Mouse (Mus musculus): ENCODE measurements around the gene Olfr1174-ps.

The Olfr1174-ps gene

DNA sequence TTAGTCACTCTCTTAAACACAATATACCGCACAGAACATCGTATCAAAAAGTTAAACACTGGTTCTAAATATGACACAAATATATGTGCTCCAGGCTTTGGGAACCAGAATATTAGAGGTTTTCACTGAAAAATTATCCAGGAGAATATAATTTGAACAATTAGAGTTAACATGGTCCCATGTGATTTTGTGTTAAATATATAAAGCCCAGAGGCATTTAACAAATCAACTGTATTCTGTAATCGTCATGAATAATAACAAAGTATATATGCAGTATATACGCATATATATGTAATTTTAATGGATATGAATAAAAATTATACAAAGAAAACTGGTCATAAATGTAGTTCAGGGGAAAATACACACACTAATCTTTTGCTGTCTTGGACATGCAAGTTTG is at the start of gene Olfr1174-ps:
Gene Olfr1174-ps, minus strand, starts transcription at position 101 of the 400 bp plus-strand sequence.
- no peak for DNase-seq (ENCODE audit: extremely low spot score, low read depth, low spot score)

DNA sequence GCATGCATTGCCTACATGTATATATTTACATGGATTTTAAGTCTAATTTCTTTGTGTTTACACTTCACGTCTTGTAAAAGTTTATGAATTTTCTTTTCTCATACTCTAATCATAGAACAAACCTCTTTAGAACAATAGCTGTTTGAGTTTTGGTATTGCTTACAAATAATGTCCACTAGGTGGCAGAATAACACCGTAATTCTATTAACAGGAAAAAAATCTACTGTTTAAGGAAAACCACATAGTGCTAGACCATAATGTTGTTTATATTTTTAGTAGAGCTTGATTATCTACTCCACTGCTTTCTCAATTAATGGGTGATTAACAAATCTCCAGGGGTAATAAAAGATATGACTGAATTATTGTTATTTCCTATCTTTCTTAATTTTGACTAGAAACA is 41.4 kb upstream of the Olfr1174-ps start:
- DNase-seq (ENCODE audit: extremely low spot score, low read depth, low spot score) = peak; percentile 28

DNA sequence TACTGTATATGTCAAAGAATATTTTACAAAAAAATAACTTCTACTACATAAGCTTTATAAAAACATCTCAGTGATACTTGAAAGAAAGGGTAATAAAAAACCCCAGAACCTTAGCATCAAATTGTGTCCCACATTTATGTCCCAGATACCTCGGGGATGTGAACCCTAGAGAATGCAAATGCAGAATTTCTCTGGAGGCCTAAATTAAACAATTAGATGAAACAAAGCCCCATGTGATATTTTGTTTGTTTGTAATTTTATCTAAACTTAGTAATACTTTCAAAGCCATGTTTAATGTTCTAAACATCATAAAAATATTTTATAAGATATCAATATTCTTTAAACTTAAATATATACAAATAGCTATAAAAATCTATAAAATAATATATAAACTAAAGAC is 31.5 kb upstream of the Olfr1174-ps start, which contains the start of gene Olfr1177-ps:
Gene Olfr1177-ps, minus strand, starts transcription at position 101 of the 400 bp plus-strand sequence.
- no peak for DNase-seq (ENCODE audit: extremely low spot score, low read depth, low spot score)

DNA sequence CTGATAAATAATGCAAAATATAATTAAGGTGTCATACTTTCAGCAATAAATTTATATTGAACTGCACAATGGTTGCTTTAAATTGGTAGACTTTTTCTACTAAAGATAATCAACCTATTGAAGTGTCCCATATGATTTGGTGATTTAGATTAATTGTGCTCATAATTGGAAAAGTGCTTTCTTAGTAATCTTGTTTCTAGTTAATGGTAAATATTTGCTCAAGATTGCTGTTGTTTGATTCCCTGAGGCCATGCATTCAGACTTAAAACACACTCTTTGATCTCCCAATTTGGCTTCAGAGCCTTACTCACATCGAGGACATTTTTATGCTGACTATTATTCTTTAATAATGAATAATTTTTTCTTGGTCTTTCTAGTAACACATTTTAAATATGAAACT is 21.5 kb upstream of the Olfr1174-ps start, which contains the start of gene Olfr1176:
Gene Olfr1176, plus strand, starts transcription at position 301 of the 400 bp plus-strand sequence.
- no peak for DNase-seq (ENCODE audit: extremely low spot score, low read depth, low spot score)

DNA sequence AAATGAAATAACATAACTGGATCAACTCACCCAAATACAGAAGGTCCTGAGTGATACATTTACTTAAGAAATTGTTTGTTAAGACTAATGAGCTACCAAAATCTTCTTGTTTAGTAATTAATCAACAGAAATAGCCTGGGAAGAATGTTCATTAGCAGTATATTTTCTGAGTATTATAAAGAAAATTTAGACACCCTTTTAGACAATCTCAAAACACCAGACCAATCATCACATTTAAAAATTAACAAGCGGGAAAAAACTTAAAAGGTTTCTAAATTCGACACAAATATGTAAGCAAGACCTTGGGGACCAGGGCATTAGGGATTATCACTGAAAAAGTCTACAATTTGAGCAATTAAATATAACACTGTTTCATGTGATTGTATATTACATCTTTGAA is 12.2 kb upstream of the Olfr1174-ps start, which contains the start of gene Olfr1175-ps:
Gene Olfr1175-ps, minus strand, starts transcription at position 101 of the 400 bp plus-strand sequence.
- no peak for DNase-seq (ENCODE audit: extremely low spot score, low read depth, low spot score)

DNA sequence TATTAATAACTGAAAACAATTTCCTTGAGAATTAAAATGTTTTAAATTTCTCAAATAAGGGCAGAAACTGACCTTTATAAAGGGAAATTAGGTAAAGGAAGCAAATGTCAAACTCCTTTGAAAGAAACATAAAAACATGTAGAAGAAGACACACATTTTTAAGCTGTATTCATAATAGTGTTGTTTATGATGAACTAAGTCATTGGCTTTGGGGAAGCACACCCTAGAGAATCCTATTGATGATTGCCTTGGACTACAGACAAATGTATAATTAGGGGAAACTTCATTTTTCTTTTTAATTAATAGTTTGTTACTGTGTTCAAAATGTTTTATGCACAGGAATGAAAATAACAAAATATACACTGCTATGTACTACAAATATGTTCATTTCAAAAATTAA is 35.2 kb downstream of the Olfr1174-ps start, which contains the start of gene Olfr1173:
Gene Olfr1173, minus strand, starts transcription at position 101 of the 400 bp plus-strand sequence.
- no peak for DNase-seq (ENCODE audit: extremely low spot score, low read depth, low spot score)
